Mouse (Mus musculus): Measurements from ENCODE around the gene Gm49387. TPM values are rescaled to one million over a fixed set of nuclear protein-coding genes. Genes with fewer than 3 reads are reported as not detected.

Gm49387 gene
- polyA plus RNA-seq, 1 experiment = not detected

GRCm38 (mm10) chr14:31560886-31561285, 79.8 kb downstream of the Gm49387 start:
- TF ChIP-seq EP300 (IDR thresholded peaks at IDR 0.05; ENCODE audit: insufficient read depth, low read depth, low read length) = no peak
- no peak for TF ChIP-seq POLR2A (IDR thresholded peaks at IDR 0.05; ENCODE audit: insufficient read depth, low read length)
- TF ChIP-seq CTCF (IDR thresholded peaks at IDR 0.05; ENCODE audit: low read depth, low read length) = no peak
- no peaks in the 10 kb centered on the region for H3K27me3 ChIP-seq (ENCODE audit: control insufficient read depth, insufficient read depth, low read length, poor library complexity, severe bottlenecking)
- no peaks in the 10 kb centered on the region for H3K4me1 ChIP-seq (ENCODE audit: control insufficient read depth, insufficient read depth, low read length)
- H3K9me3 ChIP-seq (replicated peaks; ENCODE audit: control insufficient read depth, insufficient read depth, low read length, poor library complexity, severe bottlenecking) = no peaks in the 10 kb centered on the region
- H3K27ac ChIP-seq (ENCODE audit: insufficient read depth, low read length) = no peak overlapping the region
- no peak overlapping the region for H3K9ac ChIP-seq (ENCODE audit: low read depth, poor library complexity, severe bottlenecking)
- H3K36me3 ChIP-seq (ENCODE audit: control insufficient read depth, insufficient read depth, low read length, poor library complexity, severe bottlenecking) = no peaks in the 10 kb centered on the region
- no peak overlapping the region for H3K4me3 ChIP-seq (ENCODE audit: low read depth, low read length)

- Histone ChIP-seq H3K36me3 (ENCODE audit: control insufficient read depth, insufficient read depth, low read length, poor library complexity, severe bottlenecking) (no peaks in the 10 kb centered on the region), H3K9me3 (replicated peaks; ENCODE audit: control insufficient read depth, insufficient read depth, low read length, poor library complexity, severe bottlenecking) (no peaks in the 10 kb centered on the region), H3K27me3 (ENCODE audit: control insufficient read depth, insufficient read depth, low read length, poor library complexity, severe bottlenecking) (no peaks in the 10 kb centered on the region), H3K27ac (ENCODE audit: insufficient read depth, low read length) (no peak overlapping the region), H3K4me1 (ENCODE audit: control insufficient read depth, insufficient read depth, low read length) (no peaks in the 10 kb centered on the region), H3K4me3 (ENCODE audit: low read depth, low read length) (no peak overlapping the region), H3K9ac (ENCODE audit: low read depth, poor library complexity, severe bottlenecking) (no peak overlapping the region)
- TF ChIP-seq POLR2A (IDR thresholded peaks at IDR 0.05; ENCODE audit: insufficient read depth, low read length) (no peak), EP300 (IDR thresholded peaks at IDR 0.05; ENCODE audit: insufficient read depth, low read depth, low read length) (no peak), CTCF (IDR thresholded peaks at IDR 0.05; ENCODE audit: low read depth, low read length) (no peak)
Measured at GRCm38 (mm10) chr14:31559216-31559615, 81.5 kb downstream of the Gm49387 start.

- H3K9me3 ChIP-seq (replicated peaks; ENCODE audit: control insufficient read depth, insufficient read depth, low read length, poor library complexity, severe bottlenecking) = no peaks in the 10 kb centered on the region
- no peak overlapping the region for H3K9ac ChIP-seq (ENCODE audit: low read depth, poor library complexity, severe bottlenecking)
- no peaks in the 10 kb centered on the region for H3K4me1 ChIP-seq (ENCODE audit: control insufficient read depth, insufficient read depth, low read length)
- no peaks in the 10 kb centered on the region for H3K27me3 ChIP-seq (ENCODE audit: control insufficient read depth, insufficient read depth, low read length, poor library complexity, severe bottlenecking)
- no peak overlapping the region for H3K4me3 ChIP-seq (ENCODE audit: low read depth, low read length)
- TF ChIP-seq POLR2A (IDR thresholded peaks at IDR 0.05; ENCODE audit: insufficient read depth, low read length) = no peak
- no peaks in the 10 kb centered on the region for H3K36me3 ChIP-seq (ENCODE audit: control insufficient read depth, insufficient read depth, low read length, poor library complexity, severe bottlenecking)
- H3K27ac ChIP-seq (ENCODE audit: insufficient read depth, low read length) = no peak overlapping the region
Measured at GRCm38 (mm10) chr14:31557784-31558183, 82.9 kb downstream of the Gm49387 start.

- H3K27me3 ChIP-seq (ENCODE audit: control insufficient read depth, insufficient read depth, low read length, poor library complexity, severe bottlenecking) = no peaks in the 10 kb centered on the region
- H3K36me3 ChIP-seq (ENCODE audit: control insufficient read depth, insufficient read depth, low read length, poor library complexity, severe bottlenecking) = no peaks in the 10 kb centered on the region
- TF ChIP-seq EP300 (IDR thresholded peaks at IDR 0.05; ENCODE audit: insufficient read depth, low read depth, low read length) (no peak), POLR2A (IDR thresholded peaks at IDR 0.05; ENCODE audit: insufficient read depth, low read length) (no peak), CTCF (IDR thresholded peaks at IDR 0.05; ENCODE audit: low read depth, low read length) (no peak)
- H3K4me1 ChIP-seq (ENCODE audit: control insufficient read depth, insufficient read depth, low read length) = no peaks in the 10 kb centered on the region
- no peak overlapping the region for H3K4me3 ChIP-seq (ENCODE audit: low read depth, low read length)
- no peak overlapping the region for H3K9ac ChIP-seq (ENCODE audit: low read depth, poor library complexity, severe bottlenecking)
- no peaks in the 10 kb centered on the region for H3K9me3 ChIP-seq (replicated peaks; ENCODE audit: control insufficient read depth, insufficient read depth, low read length, poor library complexity, severe bottlenecking)
- H3K27ac ChIP-seq (ENCODE audit: insufficient read depth, low read length) = no peak overlapping the region
Measured at GRCm38 (mm10) chr14:31557273-31557672, 83.4 kb downstream of the Gm49387 start.

- TF ChIP-seq EP300 (IDR thresholded peaks at IDR 0.05; ENCODE audit: insufficient read depth, low read depth, low read length) = no peak
- Histone ChIP-seq H3K9me3 (replicated peaks; ENCODE audit: control insufficient read depth, insufficient read depth, low read length, poor library complexity, severe bottlenecking) (no peaks in the 10 kb centered on the region), H3K27me3 (ENCODE audit: control insufficient read depth, insufficient read depth, low read length, poor library complexity, severe bottlenecking) (no peaks in the 10 kb centered on the region), H3K4me3 (ENCODE audit: low read depth, low read length) (no peak overlapping the region), H3K9ac (ENCODE audit: low read depth, poor library complexity, severe bottlenecking) (no peak overlapping the region), H3K4me1 (ENCODE audit: control insufficient read depth, insufficient read depth, low read length) (no peaks in the 10 kb centered on the region), H3K36me3 (ENCODE audit: control insufficient read depth, insufficient read depth, low read length, poor library complexity, severe bottlenecking) (no peaks in the 10 kb centered on the region), H3K27ac (ENCODE audit: insufficient read depth, low read length) (no peak overlapping the region)
Measured at GRCm38 (mm10) chr14:31556526-31557260, 84.0 kb downstream of the Gm49387 start.

GRCm38 (mm10) chr14:31555963-31556434, 84.7 kb downstream of the Gm49387 start:
- TF ChIP-seq EP300 (IDR thresholded peaks at IDR 0.05; ENCODE audit: insufficient read depth, low read depth, low read length) = no peak
- TF ChIP-seq CTCF (IDR thresholded peaks at IDR 0.05; ENCODE audit: low read depth, low read length) = no peak
- no peak for TF ChIP-seq POLR2A (IDR thresholded peaks at IDR 0.05; ENCODE audit: insufficient read depth, low read length)
- Histone ChIP-seq H3K4me1 (ENCODE audit: control insufficient read depth, insufficient read depth, low read length) (no peaks in the 10 kb centered on the region), H3K4me3 (ENCODE audit: low read depth, low read length) (no peak overlapping the region), H3K36me3 (ENCODE audit: control insufficient read depth, insufficient read depth, low read length, poor library complexity, severe bottlenecking) (no peaks in the 10 kb centered on the region), H3K9ac (ENCODE audit: low read depth, poor library complexity, severe bottlenecking) (no peak overlapping the region), H3K9me3 (replicated peaks; ENCODE audit: control insufficient read depth, insufficient read depth, low read length, poor library complexity, severe bottlenecking) (no peaks in the 10 kb centered on the region), H3K27me3 (ENCODE audit: control insufficient read depth, insufficient read depth, low read length, poor library complexity, severe bottlenecking) (no peaks in the 10 kb centered on the region), H3K27ac (ENCODE audit: insufficient read depth, low read length) (no peak overlapping the region)
